Mouse (Mus musculus) liver, embryonic 14.5 days (tissue): ENCODE measurements around the gene Cdv3.

Experiments
- CTCF ChIP-seq: IDR thresholded peaks from 2 replicates; pipeline ENCODE4 v1.5.1; 2016; ENCODE audit warnings: antibody characterized with exemption, low read depth, control low read depth
- EP300 ChIP-seq: IDR thresholded peaks from 2 replicates; pipeline ENCODE4 v1.6.1; 2016; ENCODE audit warnings: antibody characterized with exemption, low read depth

DNA sequence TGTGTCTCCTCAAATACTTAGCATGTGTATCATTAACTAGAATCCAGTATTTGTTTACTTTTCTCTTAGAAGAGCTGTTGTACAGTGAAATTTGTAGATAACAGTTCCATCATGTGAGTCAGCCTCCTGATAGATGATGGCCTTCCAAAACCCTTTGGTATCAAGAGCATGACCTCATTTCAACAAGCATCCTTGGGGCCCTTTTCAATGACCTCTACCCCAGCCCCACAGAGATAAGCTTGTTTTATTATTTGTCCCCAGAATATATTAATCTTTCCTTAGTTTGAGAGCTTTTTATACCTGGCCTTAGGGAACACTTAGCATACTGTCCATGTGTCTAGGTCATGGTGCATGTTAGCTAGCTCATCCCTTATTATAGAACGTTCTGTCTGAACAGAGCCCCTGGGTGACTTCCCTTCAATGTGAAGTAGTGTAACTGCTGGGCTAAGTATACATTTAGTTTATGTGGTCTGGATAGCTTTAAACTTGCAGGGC lies 17.6 kb downstream of the Cdv3 start:
- TF ChIP-seq CTCF (no peak), EP300 (no peak)
